Mouse (Mus musculus): ENCODE data around the gene Rfk.

Gene Rfk

DNA sequence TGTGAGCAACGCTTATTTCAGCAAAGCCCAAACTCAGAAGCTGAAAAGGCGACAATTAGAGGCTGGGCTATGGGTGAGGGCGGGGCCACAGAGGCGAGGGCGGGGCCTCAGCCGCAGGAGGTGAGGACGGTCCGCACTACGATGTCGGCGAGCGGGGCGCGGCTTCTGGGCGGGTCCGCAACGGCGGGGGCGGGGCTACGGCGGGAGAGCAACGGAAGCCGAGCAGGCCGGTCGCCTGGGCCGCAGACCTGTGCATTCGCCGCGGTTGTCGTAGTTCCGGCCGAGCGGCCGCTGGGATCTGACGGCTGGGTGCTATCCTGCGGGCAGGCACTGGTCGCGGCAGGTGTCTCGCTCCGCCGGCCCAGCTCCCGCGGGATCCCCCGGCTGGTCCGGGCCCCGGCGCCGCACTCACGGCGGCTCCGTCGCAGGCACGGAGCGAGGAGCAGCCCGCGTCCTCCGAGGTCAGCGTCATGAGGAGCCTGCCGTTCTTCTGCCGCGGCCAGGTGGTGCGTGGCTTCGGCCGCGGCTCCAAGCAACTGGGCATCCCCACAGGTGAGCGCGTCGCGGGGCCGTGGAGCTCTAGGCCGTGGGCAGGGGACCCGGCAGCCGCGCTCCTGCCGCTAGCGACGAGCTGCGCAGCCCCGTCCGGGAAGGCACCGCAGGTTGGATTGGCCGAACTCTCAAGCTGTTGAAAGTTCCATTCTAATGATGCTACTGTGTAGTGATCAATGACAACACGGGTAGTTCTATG lies at the start of gene Rfk:
Gene Rfk (plus strand): TSS at position 203 of the 751 bp plus-strand sequence.
- DNase-seq (ENCODE audit: low read depth, low spot score), result peak; percentile 88

DNA sequence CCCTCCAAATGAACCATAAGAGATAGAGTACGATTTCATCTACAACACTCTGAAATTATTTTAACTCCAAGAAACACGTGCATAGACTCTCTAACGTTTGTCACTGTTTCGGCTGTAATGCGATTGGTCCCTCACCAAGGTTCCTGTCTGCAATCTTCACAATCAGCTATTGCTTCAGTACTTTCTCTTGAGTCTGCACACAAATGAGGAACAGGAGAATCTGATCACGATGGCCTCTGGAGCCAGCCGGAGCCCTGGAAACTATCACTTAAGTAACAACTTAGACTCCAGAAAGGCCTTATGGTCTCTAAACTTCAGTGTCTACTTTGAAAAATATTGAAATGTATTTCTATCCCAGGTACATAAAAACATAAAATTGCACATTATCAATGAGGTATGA lies 49.0 kb upstream of the Rfk start:
- DNase-seq (ENCODE audit: low read depth, low spot score), result no peak

GRCm38 (mm10) chr19:17346716-17347474 lies 46.9 kb upstream of the Rfk start:
- no peak for DNase-seq (ENCODE audit: low read depth, low spot score)

- DNase-seq (ENCODE audit: low read depth, low spot score), result no peak
These were observed 46.0 kb upstream of the Rfk start for GRCm38 (mm10) chr19:17347852-17348251.

GRCm38 (mm10) chr19:17353727-17354126 lies 40.1 kb upstream of the Rfk start:
- DNase-seq (ENCODE audit: low read depth, low spot score), result no peak

DNA sequence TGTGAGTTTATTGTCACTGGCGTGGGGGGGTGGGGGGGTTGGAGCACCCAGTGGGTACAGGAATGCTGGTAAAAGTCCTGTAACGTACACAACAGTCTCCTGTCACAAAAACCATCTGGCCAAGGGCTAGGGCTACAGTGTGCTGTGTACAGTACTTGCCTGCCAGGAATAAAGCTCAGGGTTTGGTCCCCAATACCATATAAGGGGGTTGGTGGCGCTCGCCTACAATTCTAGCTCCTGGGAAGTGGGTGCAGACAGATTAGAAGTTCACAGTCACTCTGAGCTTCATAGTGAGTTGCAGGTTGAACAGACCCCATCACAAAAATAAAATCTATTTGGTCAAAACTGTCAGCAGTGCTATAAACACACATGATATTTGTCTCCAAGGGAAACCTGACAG lies 39.5 kb upstream of the Rfk start:
- no peak for DNase-seq (ENCODE audit: low read depth, low spot score)

DNA sequence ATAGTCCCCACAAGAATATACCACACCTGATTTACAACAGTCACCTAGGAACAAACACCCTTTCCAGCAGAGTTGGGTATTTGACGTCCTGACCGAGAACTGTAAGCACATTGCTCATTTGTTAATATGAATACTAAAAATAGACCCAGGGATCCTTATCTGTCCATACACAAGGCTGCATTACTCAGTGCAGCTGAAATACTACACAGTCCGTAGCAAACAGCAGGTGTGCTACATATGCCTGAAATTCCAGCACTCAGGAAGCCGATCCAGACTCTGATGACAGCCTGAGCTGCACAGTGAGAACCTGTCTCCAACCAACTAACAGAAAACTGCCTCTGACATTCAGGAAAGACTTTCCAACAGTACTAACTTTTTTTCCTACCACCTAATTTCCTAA lies 39.0 kb upstream of the Rfk start:
- peak; percentile 41 for DNase-seq (ENCODE audit: low read depth, low spot score)

DNA sequence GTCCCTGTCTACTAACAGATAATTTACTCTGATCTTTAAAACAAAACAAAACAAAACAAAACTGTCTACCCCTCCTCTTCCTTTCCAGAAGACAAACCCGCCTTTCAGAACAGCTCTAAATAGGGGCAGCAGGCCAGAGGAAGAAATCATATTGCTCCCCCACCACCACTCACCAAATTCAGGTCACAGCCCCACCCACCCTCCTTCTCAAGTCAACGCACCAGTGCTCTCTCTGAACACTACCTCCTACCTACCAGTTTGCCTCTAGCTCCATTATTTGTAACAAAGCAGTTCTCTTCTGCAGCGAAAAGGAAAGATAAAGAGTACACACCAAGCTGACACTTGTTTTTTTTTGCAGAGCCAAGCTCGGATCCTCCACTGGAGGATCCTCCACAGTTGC lies 38.5 kb upstream of the Rfk start:
- peak; percentile 20 for DNase-seq (ENCODE audit: low read depth, low spot score)

DNA sequence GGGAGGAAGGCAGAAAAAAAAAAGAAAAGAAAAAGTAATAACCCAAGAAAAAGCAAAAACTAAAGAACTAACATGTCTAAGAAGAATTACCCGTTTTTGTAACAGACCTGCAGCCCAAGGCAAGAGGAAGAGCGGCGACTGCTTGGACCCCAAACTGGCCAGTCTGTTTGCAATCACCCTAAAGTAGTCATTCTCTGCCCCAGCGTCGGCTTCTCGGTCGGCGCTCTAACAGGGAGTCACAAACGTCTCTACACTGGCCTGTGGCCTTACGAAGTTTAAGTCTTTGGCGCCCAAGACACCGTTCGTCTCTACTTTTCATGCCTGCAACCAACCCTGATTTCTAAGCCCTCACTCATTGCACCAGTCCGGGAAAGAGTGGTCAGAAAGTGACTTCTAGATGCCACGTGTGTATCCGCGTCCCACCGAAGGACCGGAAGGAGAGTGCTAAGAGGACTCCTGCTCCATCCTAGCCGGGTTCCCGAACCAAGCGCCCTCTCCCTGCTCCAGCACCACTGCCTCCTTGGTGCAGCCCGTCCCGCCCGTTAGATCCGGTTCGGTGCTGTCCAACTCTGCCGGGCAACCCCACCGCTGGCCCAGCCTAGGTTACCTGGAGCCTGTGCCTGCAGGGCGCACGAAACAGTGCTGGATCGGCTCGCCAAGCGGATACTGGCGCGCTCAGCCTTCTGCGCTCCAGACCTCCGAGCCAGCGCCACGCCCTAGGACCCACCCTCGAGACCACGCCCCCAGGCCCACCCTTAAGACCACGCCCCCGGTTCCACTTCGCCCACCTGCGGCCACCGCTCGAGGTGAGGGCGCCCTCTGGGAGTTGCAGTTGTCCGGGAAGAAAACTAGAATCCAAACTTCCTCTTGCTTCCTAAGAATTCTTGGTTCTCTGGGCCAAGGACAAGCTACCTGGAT lies 37.6 kb upstream of the Rfk start:
- DNase-seq (ENCODE audit: low read depth, low spot score), result peak; percentile 66

GRCm38 (mm10) chr19:17356932-17357331 lies 36.9 kb upstream of the Rfk start:
- no peak for DNase-seq (ENCODE audit: low read depth, low spot score)

DNA sequence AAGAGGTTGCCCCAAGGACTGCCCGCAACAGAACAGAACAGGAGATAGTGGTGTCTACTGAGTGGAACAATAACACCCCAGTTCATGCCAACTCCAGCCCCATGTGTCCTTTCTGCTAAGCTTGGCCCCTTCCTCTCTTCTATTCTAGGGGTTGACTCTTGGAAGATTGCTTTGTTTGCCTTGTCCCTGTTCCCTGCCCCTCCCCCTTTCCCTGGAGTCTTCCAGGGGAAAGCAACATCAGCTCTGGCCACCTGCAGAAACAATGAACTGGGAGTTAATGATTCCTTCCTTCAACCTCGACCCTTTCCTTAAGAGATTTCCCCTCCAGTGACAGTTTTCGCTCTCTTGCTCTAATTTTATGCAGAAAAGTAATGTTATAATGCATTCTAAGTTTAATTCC lies 36.5 kb upstream of the Rfk start:
- DNase-seq (ENCODE audit: low read depth, low spot score), result no peak

- no peak for DNase-seq (ENCODE audit: low read depth, low spot score)
These were observed 34.4 kb upstream of the Rfk start for GRCm38 (mm10) chr19:17359315-17359890.

DNA sequence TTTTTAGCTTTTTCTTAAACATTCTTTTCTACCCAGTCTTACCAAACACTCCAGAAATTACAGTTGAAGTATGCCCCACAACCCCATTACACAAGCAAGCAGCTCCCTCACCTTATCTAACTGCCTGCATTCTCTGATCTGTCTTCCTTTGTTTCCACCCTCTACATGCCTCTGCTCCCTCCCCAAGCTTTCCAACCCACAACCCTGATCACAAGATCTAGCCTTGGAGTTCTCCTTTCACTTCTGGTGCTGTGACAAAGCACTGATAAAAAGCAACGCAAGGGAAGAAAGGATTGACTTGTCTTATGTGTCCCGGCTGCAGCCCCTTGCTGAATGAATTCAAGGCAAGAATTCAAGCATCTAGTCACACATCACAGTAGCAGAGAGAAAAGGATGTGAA lies 32.7 kb upstream of the Rfk start:
- DNase-seq (ENCODE audit: low read depth, low spot score), result no peak

DNA sequence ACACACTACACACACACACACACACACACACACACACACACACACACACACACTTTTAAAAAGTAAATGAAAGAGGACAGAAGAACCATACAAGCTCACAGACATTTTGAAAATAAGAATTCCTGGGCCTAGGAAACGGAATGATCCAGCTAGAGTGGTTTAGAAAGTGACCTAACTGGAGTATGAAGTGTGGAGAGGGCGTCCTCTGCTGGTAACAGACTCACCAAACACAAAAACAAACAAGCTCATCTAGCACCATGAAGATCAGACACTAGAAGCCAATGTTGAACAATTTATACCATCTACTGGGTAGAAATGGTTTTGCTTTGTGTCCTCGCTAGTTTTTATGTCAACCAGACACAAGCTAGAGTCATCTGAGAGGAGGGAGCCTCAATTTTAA lies 29.1 kb upstream of the Rfk start:
- DNase-seq (ENCODE audit: low read depth, low spot score), result peak; percentile 65

DNA sequence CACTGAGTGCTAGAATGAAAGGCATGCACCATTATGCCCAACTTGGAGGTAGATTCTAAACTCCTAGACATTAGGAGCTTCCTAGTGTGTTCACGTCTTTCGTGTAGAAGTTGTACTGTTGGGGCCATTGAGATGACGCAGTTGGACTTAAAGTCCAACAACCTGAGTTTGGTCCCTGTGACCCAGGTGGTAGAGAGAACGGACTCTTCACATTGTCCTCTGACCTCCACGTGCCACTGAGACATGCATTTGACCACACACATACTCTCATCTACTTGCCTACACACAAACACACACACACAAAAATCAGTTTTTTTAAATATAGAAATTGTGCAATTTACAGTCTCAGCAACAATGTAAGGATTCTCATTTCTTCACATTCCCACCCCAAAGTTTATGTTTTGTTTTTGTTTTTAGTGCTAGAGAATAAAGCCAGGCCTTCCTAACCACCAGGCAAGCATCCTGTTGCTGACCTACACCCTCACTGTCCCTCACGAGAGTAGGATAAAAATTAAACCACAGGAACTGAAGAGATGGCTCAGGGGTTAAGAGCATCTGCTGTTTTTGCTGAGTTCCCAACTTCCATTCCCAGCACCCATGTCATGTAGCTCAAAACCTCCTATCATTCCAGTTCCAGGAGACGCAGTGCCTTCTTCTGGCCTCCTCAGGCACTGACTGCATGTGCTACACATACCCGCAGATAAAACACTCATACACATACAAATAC lies 27.3 kb upstream of the Rfk start:
- DNase-seq (ENCODE audit: low read depth, low spot score), result no peak

GRCm38 (mm10) chr19:17368557-17368956 lies 25.3 kb upstream of the Rfk start:
- no peak for DNase-seq (ENCODE audit: low read depth, low spot score)

DNA sequence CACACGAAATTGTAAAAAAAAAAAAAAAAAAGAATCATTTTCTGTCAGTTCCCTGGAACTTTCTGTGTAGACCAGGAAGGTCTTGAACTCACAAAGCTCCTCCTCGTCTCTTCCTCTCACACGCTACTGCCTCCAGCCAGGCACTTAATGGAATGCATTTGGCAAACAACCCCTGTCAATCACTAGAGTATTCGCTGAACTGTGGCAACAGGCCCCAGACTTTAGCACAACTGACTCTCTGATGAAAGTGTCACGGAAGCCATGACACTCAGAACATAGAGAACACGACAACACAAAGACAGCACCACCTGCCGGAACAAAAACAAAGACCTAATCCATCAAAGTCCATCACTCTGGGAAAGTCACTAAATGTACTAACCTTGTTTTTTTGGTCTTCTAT lies 24.3 kb upstream of the Rfk start:
- no peak for DNase-seq (ENCODE audit: low read depth, low spot score)

- no peak for DNase-seq (ENCODE audit: low read depth, low spot score)
These were observed 21.1 kb upstream of the Rfk start, which contains the start of gene Gcnt1 for GRCm38 (mm10) chr19:17372701-17373100. Gene Gcnt1, minus strand, starts transcription at chr19:17372844.

- DNase-seq (ENCODE audit: low read depth, low spot score), result no peak
These were observed 15.0 kb upstream of the Rfk start for GRCm38 (mm10) chr19:17378845-17379244.

- no peak for DNase-seq (ENCODE audit: low read depth, low spot score)
These were observed 13.3 kb upstream of the Rfk start for GRCm38 (mm10) chr19:17380549-17380948.

DNA sequence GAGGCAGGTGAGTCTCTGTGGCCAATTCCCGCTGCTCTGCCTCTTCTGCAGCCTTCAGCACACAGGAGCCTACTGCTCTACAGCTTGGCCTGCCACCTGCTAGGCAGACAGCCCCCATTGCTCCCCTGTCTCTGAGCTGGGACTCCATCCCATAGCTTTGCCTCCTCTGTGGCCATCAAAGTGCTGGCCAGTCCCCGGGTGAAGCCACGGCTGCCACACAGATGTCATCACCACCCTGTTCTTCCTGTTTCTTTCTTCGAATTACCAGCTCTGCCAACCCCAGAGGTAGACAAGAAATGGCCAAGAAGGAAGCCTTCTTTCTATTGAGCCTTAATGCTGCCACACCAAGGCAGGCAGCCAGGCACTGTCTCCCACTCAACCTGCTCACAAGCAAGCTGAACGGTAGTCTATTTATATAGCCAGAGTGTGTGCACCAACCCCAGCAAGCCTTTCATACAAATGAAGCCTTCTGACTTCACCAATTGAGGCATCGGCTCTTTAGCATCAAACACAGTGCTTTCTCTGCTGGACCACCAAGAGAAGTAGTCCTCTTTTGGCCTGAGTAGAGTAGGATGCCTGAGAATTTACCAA lies 10.9 kb upstream of the Rfk start:
- no peak for DNase-seq (ENCODE audit: low read depth, low spot score)

Data from c-Kit-negative CD71-positive TER-119-positive erythroid progenitor cells, embryonic 14.5 days (primary cell).